Mouse (Mus musculus): ENCODE data around the gene Dnajc4. TPM values are rescaled to one million over a fixed set of nuclear protein-coding genes. Genes with fewer than 3 reads are reported as not detected.

Gene Dnajc4
- polyA plus RNA-seq, 1 experiment from 2014 or later, result 22.5 TPM

- Histone ChIP-seq H3K27me3 (ENCODE audit: control insufficient read depth, insufficient read depth, low read length) (peaks cover 8% of the 10 kb centered on the region), H3K4me3 (ENCODE audit: low read depth, low read length) (peak overlapping the region; percentile 88), H3K4me2 (replicated peaks; ENCODE audit: low read depth, low read length) (peak overlapping the region; percentile 74), H3K9ac (ENCODE audit: low read depth, low read length) (peak overlapping the region; percentile 88), H3K36me3 (ENCODE audit: control insufficient read depth, insufficient read depth, low read length) (peaks cover 7% of the 10 kb centered on the region; the same call in 1 of the 2 replicates), H3K4me1 (replicated peaks; ENCODE audit: control insufficient read depth, insufficient read depth, low read length) (peaks cover 12% of the 10 kb centered on the region), H3K9me3 (ENCODE audit: control insufficient read depth, low read length) (no peaks in the 10 kb centered on the region), H3K27ac (ENCODE audit: low read depth, low read length) (0 out of 2 replicates have a peak overlapping the region, but pooled peaks have one; percentile 93)
- WGBS, result 36% methylated on average over 12 of the region's 12 CpGs
- DNase-seq (ENCODE audit: low spot score), result no peak
- ATAC-seq (ENCODE audit: low FRiP score), result no peak
Observed at GRCm38 (mm10) chr19:6973581-6974190, 18.7 kb downstream of the Dnajc4 start.

GRCm38 (mm10) chr19:6972247-6972917, 20.0 kb downstream of the Dnajc4 start:
- ATAC-seq (ENCODE audit: low FRiP score), result no peak
- no peak for DNase-seq (ENCODE audit: low spot score)

GRCm38 (mm10) chr19:6971644-6972043, 20.7 kb downstream of the Dnajc4 start:
- H3K27me3 ChIP-seq (ENCODE audit: control insufficient read depth, insufficient read depth, low read length), result peaks cover 8% of the 10 kb centered on the region
- H3K27ac ChIP-seq (ENCODE audit: low read depth, low read length), result no peak overlapping the region
- no peaks in the 10 kb centered on the region for H3K9me3 ChIP-seq (ENCODE audit: control insufficient read depth, low read length)
- H3K9ac ChIP-seq (ENCODE audit: low read depth, low read length), result no peak overlapping the region
- H3K36me3 ChIP-seq (ENCODE audit: control insufficient read depth, insufficient read depth, low read length), result no peaks in the 10 kb centered on the region
- H3K4me3 ChIP-seq (ENCODE audit: low read depth, low read length), result no peak overlapping the region
- H3K4me2 ChIP-seq (replicated peaks; ENCODE audit: low read depth, low read length), result no peak overlapping the region
- ATAC-seq (ENCODE audit: low FRiP score), result no peak
- peaks cover 5% of the 10 kb centered on the region for H3K4me1 ChIP-seq (replicated peaks; ENCODE audit: control insufficient read depth, insufficient read depth, low read length)
- 29% methylated on average over 6 of the region's 6 CpGs for WGBS
- no peak for DNase-seq (ENCODE audit: low spot score)

More at GRCm38 (mm10) chr19:6972247-6972917, 20.0 kb downstream of the Dnajc4 start:
- Histone ChIP-seq H3K4me1 (replicated peaks; ENCODE audit: control insufficient read depth, insufficient read depth, low read length) (peaks cover 8% of the 10 kb centered on the region), H3K4me3 (ENCODE audit: low read depth, low read length) (no peak overlapping the region), H3K9ac (ENCODE audit: low read depth, low read length) (no peak overlapping the region), H3K27me3 (ENCODE audit: control insufficient read depth, insufficient read depth, low read length) (peaks cover 8% of the 10 kb centered on the region), H3K36me3 (ENCODE audit: control insufficient read depth, insufficient read depth, low read length) (no peaks in the 10 kb centered on the region), H3K9me3 (ENCODE audit: control insufficient read depth, low read length) (no peaks in the 10 kb centered on the region), H3K27ac (ENCODE audit: low read depth, low read length) (no peak overlapping the region), H3K4me2 (replicated peaks; ENCODE audit: low read depth, low read length) (no peak overlapping the region)
- 77% methylated on average over 13 of the region's 13 CpGs for WGBS

- ATAC-seq (ENCODE audit: low FRiP score) (no peak), DNase-seq (ENCODE audit: low spot score) (no peak)
- H3K27me3 ChIP-seq (ENCODE audit: control insufficient read depth, insufficient read depth, low read length), result peaks cover 8% of the 10 kb centered on the region
- H3K4me3 ChIP-seq (ENCODE audit: low read depth, low read length), result no peak overlapping the region
- WGBS, result 22% methylated on average over 9 of the region's 11 CpGs
- peaks cover 5% of the 10 kb centered on the region for H3K4me1 ChIP-seq (replicated peaks; ENCODE audit: control insufficient read depth, insufficient read depth, low read length)
- H3K9ac ChIP-seq (ENCODE audit: low read depth, low read length), result no peak overlapping the region
- H3K4me2 ChIP-seq (replicated peaks; ENCODE audit: low read depth, low read length), result no peak overlapping the region
- no peaks in the 10 kb centered on the region for H3K36me3 ChIP-seq (ENCODE audit: control insufficient read depth, insufficient read depth, low read length)
- no peak overlapping the region for H3K27ac ChIP-seq (ENCODE audit: low read depth, low read length)
- H3K9me3 ChIP-seq (ENCODE audit: control insufficient read depth, low read length), result no peaks in the 10 kb centered on the region
Observed at GRCm38 (mm10) chr19:6970460-6971085, 21.8 kb downstream of the Dnajc4 start.

- no peak overlapping the region for H3K27ac ChIP-seq (ENCODE audit: low read depth, low read length)
- H3K36me3 ChIP-seq (ENCODE audit: control insufficient read depth, insufficient read depth, low read length), result no peaks in the 10 kb centered on the region
- DNase-seq (ENCODE audit: low spot score) (peak; percentile 77), ATAC-seq (ENCODE audit: low FRiP score) (peak; percentile 20; the same call in 1 of the 2 replicates)
- H3K9ac ChIP-seq (ENCODE audit: low read depth, low read length), result peak overlapping the region; percentile 61; the same call in 1 of the 2 replicates
- peaks cover 5% of the 10 kb centered on the region for H3K4me1 ChIP-seq (replicated peaks; ENCODE audit: control insufficient read depth, insufficient read depth, low read length)
- H3K9me3 ChIP-seq (ENCODE audit: control insufficient read depth, low read length), result no peaks in the 10 kb centered on the region
- H3K4me2 ChIP-seq (replicated peaks; ENCODE audit: low read depth, low read length), result peak overlapping the region; percentile 54
- peaks cover 8% of the 10 kb centered on the region for H3K27me3 ChIP-seq (ENCODE audit: control insufficient read depth, insufficient read depth, low read length)
- H3K4me3 ChIP-seq (ENCODE audit: low read depth, low read length), result peak overlapping the region; percentile 38
- under 1% methylated on average over 38 of the region's 55 CpGs for WGBS
Observed at GRCm38 (mm10) chr19:6969665-6970381, 22.5 kb downstream of the Dnajc4 start.

GRCm38 (mm10) chr19:6969291-6969664, 23.1 kb downstream of the Dnajc4 start:
- H3K9me3 ChIP-seq (ENCODE audit: control insufficient read depth, low read length), result no peaks in the 10 kb centered on the region
- WGBS, result under 1% methylated on average over 18 of the region's 20 CpGs
- H3K4me2 ChIP-seq (replicated peaks; ENCODE audit: low read depth, low read length), result peak overlapping the region; percentile 54
- peaks cover 5% of the 10 kb centered on the region for H3K4me1 ChIP-seq (replicated peaks; ENCODE audit: control insufficient read depth, insufficient read depth, low read length)
- H3K36me3 ChIP-seq (ENCODE audit: control insufficient read depth, insufficient read depth, low read length), result no peaks in the 10 kb centered on the region
- DNase-seq (ENCODE audit: low spot score) (no peak), ATAC-seq (ENCODE audit: low FRiP score) (no peak)
- peak overlapping the region; percentile 61; the same call in 1 of the 2 replicates for H3K9ac ChIP-seq (ENCODE audit: low read depth, low read length)
- H3K27ac ChIP-seq (ENCODE audit: low read depth, low read length), result no peak overlapping the region
- H3K4me3 ChIP-seq (ENCODE audit: low read depth, low read length), result peak overlapping the region; percentile 38
- peaks cover 8% of the 10 kb centered on the region for H3K27me3 ChIP-seq (ENCODE audit: control insufficient read depth, insufficient read depth, low read length)

- H3K9ac ChIP-seq (ENCODE audit: low read depth, low read length), result no peak overlapping the region
- H3K36me3 ChIP-seq (ENCODE audit: control insufficient read depth, insufficient read depth, low read length), result no peaks in the 10 kb centered on the region
- DNase-seq (ENCODE audit: low spot score) (no peak), ATAC-seq (ENCODE audit: low FRiP score) (no peak)
- peak overlapping the region; percentile 38; the same call in 1 of the 2 replicates for H3K4me3 ChIP-seq (ENCODE audit: low read depth, low read length)
- H3K27ac ChIP-seq (ENCODE audit: low read depth, low read length), result no peak overlapping the region
- H3K4me2 ChIP-seq (replicated peaks; ENCODE audit: low read depth, low read length), result peak overlapping the region; percentile 54
- WGBS, result 10% methylated on average over 15 of the region's 15 CpGs
- no peaks in the 10 kb centered on the region for H3K9me3 ChIP-seq (ENCODE audit: control insufficient read depth, low read length)
- peaks cover 5% of the 10 kb centered on the region for H3K4me1 ChIP-seq (replicated peaks; ENCODE audit: control insufficient read depth, insufficient read depth, low read length)
- peaks cover 8% of the 10 kb centered on the region for H3K27me3 ChIP-seq (ENCODE audit: control insufficient read depth, insufficient read depth, low read length)
Observed at GRCm38 (mm10) chr19:6968491-6969271, 23.7 kb downstream of the Dnajc4 start.

- DNase-seq (ENCODE audit: low spot score), result no peak
- no peak overlapping the region for H3K27ac ChIP-seq (ENCODE audit: low read depth, low read length)
- no peak overlapping the region for H3K9ac ChIP-seq (ENCODE audit: low read depth, low read length)
Observed at GRCm38 (mm10) chr19:6956461-6956860, 35.9 kb downstream of the Dnajc4 start.

More at GRCm38 (mm10) chr19:6956461-6956860, 35.9 kb downstream of the Dnajc4 start:
- no peaks in the 10 kb centered on the region; the same call in 1 of the 2 replicates for H3K27me3 ChIP-seq (ENCODE audit: control insufficient read depth, insufficient read depth, low read length)
- no peak overlapping the region for H3K4me2 ChIP-seq (replicated peaks; ENCODE audit: low read depth, low read length)
- no peak overlapping the region for H3K4me3 ChIP-seq (ENCODE audit: low read depth, low read length)
- WGBS, result 69% methylated on average over 10 of the region's 10 CpGs
- 0 out of 2 replicates have a peak, but pooled peaks cover 2% of the 10 kb centered on the region for H3K36me3 ChIP-seq (ENCODE audit: control insufficient read depth, insufficient read depth, low read length)
- H3K4me1 ChIP-seq (replicated peaks; ENCODE audit: control insufficient read depth, insufficient read depth, low read length), result 0 out of 2 replicates have a peak, but pooled peaks cover 6% of the 10 kb centered on the region
- ATAC-seq (ENCODE audit: low FRiP score), result no peak
- H3K9me3 ChIP-seq (ENCODE audit: control insufficient read depth, low read length), result no peaks in the 10 kb centered on the region

Data from hindbrain, embryonic 11.5 days (tissue).